Mouse (Mus musculus): ENCODE measurements around the gene Itpk1.

Gene Itpk1

DNA sequence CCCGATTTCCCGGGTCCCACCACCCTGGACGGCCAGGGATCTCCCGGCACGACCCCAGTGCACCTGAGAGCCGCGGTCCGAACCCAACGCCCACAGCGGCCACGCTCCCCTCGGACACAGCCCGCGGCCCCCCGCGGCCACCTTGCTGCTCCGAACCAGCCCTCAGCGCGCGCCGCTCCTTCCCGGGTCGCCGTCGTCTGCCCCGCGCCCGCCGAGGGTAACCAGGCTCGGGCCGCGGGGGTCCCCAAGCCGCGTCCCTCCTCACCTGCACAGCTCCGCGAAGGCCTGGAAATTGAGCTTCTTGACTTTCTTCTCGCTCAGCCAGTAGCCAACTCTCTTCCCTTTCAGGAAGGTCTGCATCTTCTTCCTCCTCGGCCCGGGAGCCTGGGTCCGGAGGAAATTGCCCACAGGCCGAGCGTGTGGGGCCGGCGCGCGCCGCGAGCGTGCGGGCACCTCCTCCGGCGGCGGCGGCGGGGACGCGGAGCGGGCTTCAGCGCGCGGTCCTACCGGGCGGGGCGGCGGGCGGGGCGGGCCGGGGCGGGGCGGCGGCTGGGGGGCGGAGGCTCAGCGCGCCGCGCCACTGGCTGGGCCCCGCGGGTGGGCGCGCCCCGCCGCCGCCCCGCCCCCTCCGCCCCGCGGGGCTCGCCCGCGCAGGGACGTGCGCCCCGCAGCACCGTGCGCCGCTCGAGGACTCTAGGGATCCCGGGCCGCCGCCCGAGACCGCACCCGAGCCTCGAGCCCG, at the start of gene Itpk1:
Itpk1 (minus strand) TSS at position 474 of the 742 bp plus-strand sequence.
- DNase-seq, result peak; percentile 66

DNA sequence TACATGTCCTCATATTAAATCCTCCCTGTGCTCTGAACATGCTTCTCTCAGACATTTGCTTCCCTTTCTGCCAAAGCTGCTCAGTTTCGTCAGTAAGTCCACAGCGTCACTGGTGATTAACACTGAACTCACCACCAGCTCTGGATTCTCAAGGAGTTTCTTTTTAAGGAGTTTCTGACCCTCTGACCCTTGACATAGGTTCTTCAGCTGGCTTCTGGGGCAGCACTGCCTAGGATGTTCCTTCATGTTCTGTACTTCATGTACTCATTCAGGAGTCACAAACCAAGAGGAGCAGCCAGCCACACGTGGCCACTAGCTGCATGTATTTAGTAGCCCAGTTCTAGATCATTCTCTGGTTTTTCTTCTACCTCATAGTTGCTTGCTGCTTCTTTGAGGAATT, 43.5 kb upstream of the Itpk1 start:
- DNase-seq, result no peak

DNA sequence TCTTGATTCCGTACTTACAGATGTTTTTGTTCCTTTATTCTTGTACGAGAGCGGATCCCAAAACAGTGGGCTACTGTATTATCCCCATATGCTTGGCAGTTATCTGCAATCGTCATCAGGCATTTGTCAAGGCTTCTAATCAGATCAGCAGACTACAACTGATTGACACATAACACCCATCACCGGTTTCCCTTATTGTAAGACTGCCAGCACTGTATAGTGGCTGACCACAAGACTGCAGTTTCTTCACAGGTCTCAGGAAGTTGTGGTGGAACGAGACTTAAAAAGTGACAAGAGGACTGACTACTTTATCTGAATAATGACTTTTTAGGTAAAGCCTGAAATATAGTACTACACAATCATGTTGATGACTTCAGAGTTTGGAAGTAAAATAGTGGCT, 40.1 kb upstream of the Itpk1 start:
- DNase-seq, result no peak

DNA sequence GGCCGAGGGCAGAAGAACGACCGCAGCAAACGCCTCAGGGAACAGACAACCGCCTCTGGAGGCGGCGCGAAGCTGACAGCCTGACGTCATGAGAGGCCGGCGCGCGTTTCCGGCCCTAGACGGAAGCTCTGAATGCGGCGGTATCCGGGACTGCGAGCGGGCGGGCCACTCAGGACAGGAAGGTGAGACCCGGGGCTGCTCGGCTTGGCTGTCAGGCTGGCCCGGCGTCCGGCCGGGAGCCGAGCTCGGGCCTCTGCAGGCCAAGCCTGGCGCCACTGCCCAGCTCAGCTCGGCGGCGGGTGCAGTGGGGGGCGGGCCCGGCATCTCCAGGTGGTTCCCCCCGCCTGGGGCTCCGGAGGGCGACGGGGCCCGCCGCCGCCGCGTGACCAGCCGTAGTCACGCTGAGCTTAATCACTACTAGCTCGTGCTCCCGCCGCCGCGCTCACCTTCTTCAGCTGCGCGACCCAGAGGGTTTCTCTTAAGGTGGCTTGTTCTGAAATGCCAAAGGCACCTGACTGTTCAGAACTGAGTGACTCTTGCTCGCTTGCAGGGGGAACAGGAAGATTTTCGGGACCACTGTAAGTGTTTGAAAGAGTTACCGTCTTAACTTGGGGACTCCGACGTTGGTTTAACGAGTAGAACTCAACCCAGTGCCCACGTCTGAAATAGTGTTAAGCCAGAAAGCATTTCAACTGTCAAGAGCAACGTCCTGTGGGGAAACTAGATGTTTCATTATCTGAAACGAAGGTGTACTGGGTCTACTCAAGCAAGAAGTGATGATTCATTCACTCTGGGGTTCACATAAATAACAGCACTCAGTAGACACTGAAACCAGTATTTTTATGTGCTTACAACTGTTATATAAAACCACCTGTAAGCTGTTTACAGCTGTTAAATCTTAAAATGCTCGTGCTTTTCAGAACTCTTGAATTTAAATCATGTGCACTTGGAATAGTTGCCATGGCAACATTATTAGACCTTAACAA, 39.2 kb upstream of the Itpk1 start, which contains the start of the genes Moap1 and Tmem251:
Moap1 (minus strand) TSS at position 73 of the 986 bp plus-strand sequence.
Tmem251 (plus strand) TSS at position 174 of the 986 bp plus-strand sequence.
- peak; percentile 93 for DNase-seq

DNA sequence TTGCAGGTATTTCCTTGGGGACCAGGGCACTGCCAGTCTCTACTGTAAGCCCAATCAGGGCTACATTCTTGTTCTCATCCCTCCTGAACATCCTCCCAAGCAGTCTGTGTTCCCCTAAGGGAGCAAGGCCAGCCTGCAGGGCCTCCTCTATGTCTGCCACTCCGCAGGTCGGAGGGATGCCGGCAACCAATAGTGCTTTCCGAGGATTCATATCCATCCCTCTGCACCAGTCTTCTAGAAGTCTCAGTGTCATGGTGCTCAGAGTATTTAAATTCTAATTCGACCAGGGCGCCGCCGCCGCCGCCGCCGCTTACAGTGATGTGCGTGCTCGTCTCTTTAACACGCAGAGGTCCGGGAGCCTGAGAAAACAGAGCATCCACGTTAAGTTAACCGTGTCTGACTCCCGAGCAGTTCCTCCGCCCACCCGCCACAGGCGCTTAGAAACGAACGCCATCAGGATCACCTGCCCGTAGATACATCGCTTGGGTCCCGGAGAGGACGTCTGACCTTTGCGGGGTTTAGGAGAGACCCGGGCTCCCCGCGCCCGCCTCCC, 38.4 kb upstream of the Itpk1 start:
- DNase-seq, result no peak

DNA sequence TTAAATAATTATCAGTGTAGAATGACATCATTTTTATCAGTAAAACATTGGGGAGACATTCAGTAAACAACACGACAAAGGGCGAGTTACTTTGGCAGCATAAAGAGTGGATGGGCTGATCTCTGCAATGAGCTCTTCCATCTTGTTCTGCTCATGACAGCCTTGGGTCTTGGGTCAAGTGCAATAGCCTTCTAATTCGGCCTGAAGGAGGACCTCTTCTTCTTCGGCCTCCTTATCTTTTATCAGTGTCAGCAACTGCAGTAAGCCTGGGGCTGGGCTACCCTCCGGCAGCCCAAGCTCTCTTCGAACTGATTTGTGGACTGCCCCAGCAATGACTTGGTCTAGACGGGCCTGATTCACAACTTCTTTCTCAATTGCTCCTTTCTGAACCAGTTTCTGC, 37.3 kb upstream of the Itpk1 start:
- no peak for DNase-seq

DNA sequence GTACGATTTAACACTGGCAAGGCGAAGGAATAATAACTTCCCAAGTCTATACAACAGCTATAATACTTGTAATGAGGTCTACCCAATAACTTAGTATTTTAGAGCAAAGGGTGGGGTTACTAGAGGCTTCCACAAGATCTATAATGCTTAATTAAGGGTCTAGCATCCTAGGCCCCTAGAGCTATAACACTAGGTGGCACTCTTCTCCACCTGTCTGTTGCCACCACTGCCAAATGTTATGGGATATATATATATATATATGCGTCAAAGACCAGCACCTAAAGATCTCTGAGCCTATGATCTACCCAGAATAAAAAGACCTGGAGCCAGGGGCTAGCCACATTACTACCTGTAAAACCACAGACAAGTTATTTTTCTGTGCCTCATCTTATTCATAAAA, 35.6 kb upstream of the Itpk1 start:
- no peak for DNase-seq

DNA sequence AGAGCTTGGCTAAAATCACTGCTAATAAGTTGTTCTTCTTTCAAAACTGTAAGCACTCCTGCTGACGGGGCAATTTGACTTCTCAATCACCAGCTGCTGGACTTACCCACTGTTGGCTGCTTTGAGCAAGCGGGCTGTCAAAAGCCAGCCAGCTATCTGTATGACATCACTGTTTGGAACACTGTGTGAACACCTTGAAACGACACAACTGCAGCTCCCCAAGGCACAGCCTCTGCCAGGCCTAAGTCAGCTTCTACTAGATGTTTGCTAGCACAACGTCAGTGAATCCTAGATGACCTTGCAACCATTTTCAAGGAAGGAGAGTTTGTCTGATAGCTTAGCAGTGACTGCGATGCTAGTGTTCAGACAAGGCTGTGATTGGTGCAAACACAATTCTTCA, 34.4 kb upstream of the Itpk1 start:
- no peak for DNase-seq

DNA sequence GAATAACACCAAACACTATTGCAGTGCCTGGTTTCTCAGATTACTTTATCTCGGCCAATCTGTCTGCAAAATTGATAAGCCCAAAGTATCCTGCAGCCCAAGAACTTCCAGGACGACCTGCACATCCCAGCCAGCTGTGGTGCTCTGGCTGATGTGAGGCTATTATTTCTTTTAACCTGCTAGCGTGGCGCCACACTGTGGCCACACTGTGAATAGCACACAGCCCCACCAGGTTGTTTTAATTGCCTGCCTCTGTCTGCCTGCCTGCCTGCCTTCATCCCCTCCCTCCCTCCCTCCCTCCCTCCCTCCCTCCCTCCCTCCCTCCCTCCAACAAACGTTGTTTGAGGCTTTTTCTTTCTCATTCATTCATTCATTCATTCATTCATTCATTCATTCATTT, 28.7 kb upstream of the Itpk1 start:
- peak; percentile 37 for DNase-seq

DNA sequence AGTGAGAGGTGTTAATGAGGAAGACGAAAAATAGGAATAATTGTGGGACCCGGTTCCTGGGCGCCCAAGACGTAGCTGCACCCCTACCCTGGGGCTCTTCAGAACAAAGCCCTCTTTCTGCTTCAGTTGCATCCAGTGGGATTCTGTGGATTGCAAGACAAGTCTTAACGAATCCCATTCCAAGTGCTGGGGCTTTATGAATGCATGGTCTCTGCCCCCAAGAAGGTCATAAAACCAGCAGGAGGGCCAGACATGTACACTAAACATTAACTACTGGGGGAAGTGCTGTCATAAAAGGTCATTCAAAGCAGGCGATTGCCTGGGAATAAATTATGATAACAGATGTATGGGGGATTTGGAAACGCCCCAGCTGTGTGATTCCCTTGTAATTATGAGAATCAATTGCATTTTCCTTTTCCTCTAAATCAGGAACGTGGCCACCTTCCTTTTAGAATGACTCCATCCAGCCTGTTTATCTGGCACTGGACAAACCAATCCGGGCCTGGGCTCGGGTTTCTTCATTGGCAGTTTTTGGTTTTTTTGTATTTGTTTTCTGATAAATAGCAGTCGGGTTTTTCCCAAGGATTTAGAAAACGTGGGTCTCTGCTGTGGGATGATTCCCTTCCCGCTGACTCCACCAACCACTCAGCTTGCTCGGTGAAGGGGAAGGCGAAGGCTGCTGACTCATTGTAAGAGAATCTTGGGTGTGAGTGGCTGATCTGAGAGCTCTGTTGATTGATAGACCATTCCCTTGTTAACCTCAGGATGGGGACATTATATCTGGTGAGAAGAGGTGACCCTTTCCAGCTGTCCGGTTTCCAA, 26.3 kb upstream of the Itpk1 start:
- no peak for DNase-seq

DNA sequence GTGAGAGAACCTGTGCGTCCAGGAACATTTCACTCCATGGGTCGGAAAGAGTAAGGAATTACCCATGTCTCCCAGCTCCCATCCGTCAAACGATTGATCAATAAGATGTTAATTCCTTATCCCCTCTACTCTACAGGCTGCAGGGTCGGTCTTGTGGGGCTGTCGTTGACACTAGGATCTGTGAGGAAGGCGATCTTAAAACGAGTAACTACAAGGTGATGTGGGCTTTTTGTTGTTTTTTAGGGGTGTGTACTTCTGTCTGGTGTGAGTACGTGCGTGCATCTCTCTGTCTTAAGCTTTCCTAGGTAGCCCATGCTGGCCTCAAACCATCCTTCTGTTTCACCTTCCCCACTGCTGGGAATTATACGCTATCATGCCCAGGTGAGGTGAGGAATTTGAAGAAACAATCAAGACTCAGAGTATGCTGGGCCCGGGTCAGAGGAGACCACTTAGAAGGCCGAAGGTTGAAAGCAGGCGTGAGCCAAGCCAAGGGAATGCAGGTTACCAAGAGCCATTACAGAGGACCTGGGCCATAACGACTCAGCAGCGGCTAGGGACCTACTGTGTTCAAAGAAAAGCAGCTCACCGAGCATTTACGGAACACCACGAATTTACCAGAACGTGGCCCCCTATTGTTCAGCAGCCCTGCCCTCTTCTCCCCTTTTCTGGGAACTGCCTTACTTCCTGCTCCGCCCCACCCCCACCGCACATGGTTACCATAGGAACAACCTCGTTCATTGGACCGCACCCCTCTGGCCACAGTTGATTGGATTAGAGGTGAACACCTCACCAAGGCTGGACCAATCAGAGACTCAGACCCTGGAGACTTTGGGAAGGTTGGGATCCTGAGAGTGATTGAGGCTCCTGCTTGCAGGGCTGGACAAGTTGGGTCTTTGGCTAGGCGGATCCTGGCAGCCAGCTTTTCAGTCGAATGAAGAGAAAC, 25.4 kb upstream of the Itpk1 start:
- DNase-seq, result peak; percentile 78

DNA sequence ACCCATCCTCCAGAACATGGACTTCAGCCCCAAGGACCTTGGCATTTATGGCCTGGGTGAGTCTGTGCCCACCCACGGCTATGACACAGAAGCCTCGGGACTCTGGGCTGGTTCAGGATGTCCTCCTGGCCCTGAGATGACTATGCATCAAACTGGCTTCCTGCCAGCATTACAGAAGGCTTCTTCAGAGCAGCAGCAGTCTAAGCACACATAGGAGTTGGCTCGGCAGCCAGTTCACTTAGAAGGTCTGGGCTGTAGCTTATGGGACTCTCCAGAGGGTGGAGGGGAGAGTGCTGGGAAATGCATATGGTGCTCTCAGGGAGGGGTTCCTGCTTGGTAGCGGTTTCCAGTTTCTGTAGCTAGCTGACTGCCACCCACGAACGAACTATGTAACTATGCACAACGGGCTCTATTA, 21.0 kb upstream of the Itpk1 start:
- DNase-seq, result no peak

DNA sequence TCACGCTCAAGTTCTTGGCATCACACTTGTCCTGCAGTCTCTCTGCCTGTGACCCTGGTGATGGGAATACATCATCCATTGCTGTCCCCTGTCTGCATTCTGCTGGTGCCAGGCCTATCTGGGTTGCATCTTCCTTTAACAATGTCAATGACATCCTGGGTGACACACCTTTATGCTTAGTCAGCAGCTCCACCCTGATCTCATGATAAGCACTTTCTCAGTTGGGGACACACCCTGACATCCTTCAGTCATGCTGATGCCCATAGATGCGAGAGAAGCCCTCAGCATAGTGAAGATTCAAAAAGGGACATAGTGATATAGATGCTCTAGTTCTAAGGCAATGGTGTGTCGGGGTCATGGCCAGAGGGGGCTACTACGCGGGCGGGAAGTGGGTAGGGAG, 20.4 kb upstream of the Itpk1 start:
- DNase-seq, result no peak

DNA sequence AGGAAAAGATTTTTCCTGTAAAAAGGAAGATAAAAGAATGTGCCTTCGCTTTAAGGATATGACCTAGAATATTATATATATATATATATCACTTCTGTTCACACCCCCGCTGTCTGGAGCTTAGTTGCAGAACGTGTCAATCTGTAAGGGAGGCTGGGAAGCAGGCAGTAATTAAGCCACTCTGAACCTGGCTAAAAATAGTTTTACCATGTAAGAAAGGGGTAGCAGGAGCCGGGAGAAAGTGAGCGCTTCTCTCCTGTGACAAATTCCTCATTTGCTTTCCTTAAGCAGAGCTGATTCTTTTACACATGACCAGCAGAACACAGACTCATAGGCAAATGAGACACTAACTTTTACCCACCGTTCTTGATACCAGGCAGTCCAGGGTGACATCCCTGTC, 19.1 kb upstream of the Itpk1 start:
- DNase-seq, result peak; percentile 71

DNA sequence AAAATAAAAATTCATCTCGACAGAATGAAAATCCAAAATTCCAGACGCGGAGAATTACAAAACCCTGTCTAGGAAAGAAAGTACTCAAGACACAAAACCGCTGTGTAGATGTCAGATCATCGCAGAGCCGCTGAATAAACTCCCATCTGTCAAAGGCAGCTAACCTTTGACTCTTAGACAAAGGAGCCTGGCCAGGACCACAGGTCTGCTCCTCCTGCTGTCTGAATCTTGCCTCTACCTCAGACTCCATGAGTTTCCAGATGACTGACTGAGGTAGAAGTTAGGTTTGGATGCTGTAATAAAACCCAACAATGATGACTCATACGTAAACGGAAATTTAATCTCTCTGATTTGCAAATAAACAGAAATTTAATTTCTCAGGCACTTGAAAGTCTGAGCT, 18.2 kb upstream of the Itpk1 start:
- DNase-seq, result no peak

DNA sequence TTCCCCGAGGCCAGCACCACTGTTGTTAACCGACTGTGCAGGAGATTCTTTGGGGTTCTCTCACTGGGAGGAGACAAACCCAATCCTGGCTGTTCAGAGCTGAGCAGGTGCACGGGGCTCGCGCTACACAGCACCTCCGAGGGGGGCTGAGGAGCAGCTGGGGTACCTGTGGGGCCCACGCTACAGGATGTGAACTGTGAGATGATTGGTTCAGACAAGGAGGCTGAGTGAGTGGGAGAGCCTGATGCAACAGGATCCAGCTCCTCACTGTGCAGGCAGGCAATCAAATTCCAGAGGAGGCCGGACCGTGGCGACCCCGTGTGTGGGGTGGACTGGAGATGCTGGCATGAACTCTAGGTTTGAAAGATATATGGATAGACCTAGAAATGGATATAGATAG, 17.7 kb upstream of the Itpk1 start:
- DNase-seq, result no peak

DNA sequence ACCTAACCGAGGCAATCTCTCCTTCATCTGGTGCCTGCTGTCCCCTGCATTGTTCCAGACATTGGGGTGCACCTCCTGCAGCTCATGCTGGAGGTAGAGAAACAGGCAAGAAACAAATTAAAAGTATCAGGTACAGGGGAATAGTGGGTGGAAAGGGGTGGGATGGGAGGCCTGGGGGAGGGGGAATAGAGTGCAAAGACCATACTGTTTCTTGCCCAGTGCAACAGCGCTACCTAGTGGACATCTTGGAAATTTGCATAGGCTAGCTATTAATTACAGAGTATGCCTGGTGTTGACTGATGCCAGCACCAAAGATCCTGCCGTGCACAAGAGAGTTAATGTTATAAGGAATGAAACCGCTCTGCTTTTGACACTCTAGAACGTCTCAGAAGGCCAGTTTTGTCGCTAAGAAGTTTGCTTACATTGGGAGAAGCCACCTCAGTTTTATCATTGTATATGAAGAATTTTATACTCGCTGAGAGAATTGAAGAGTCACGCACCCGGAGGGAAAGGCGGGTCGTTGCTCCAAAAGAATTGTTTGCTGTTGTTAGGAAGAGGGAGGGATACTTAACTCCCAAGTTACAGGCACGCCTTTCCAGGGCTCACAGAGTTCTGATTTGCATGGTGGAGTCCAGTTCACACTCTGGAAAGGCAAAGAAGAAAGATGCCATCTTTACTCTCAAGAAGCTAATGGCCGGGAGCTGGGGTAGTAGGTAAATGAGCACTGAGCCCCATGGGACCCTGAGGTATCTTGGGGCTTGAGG, 15.0 kb upstream of the Itpk1 start:
- DNase-seq, result no peak

DNA sequence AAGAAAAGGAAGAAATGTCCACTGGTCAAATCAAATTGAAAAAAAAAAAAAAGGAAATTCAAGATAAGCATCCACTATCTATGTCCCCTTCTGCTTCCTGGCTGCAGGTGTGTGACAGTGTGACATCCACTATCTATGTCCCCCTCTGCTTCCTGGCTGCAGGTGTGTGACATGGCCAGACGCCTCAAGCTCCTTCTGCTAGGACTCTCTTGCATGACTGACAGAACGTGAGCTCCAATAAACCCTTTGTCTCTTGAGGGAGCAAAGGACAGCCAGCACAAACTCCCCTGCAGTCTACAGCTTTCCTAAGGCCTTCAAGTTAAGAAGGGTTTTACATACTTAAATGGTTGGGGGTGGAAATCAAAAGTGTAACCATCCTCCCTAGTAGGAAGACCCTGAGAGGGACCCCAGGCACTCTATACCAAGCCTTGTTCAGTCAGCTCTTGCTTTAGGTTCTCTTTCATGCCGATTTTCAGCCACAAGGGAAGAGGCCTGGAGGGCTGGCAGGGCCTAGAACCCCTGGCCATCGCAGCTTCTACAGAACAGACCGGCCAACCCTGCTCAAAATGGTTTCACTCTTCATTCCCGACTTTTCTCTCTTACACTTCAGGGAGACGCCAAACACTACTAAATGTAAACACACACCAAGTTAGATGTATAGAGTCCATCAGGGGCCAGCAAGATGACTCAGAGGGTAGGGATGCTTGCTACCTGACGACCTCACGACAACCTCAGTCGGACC, 10.1 kb upstream of the Itpk1 start:
- DNase-seq, result no peak

DNA sequence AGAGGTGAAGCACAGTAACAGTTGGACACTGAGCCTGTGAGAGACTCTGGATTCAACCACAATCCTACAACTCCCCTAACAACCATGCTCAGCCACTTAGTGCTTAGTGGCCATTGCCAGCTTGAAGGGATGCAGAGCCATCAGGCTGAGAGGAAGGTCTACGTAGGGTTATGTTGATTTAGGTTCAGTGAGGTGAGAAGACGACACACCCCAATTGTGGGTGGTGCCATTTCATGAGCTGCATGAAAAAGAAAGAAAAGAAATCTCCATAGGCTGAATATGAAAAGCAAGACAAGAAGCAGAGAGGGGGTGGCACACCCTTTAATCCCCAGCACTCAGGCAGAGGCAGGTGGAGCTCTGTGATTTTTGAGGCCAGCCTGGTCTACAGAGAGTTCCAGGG, 9.4 kb upstream of the Itpk1 start:
- no peak for DNase-seq
